In the genomic region with DNA sequence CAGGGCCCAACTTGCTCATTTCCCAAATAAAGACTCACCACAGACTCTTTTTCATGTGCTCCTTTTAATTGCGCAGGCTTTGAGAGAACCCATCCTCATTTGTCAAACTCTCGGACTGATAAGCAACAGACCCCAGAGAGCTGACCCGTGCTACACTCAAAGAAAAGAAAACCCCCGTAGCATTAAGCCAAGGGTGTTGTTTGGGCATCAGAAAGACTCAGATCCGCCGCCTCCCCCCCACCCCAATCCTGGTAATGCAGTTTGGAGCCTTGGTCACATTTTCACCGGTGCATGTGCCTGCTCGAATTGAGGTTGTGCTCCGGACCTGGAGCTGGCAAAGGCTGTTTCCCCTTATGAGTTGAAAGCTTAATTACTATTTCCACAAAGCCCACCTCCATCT, we compare ENCODE assay signal across 10 mouse cellular contexts. TPM values are rescaled to one million over a fixed set of nuclear protein-coding genes. Genes with fewer than 3 reads are reported as not detected.
DNase-seq lines count a peak whose midpoint lies in the region; ATAC-seq and TF ChIP-seq lines count a peak whose summit lies in the region.
"Had no signal": no experiment of that assay in that cellular context is flagged by ENCODE, and none has a peak within 500 bp of the region (broad histone marks: within the 10 kb centered on the region; RNA-seq: fewer than 3 reads in every experiment).

Gene Matn4, minus strand, starts transcription at position 101 of the 400 bp plus-strand sequence.

- 29% methylated on average over 9 of the region's 9 CpGs for WGBS in intestine, postnatal 0 days
- WGBS in midbrain, embryonic 15.5 days: 8% methylated on average over 9 of the region's 9 CpGs

- no peak for DNase-seq in layer of hippocampus, adult 18-20 months (ENCODE audit: low spot score in 2 of 2)
- DNase-seq in layer of hippocampus, adult 9-10 months (ENCODE audit: low spot score): no peak
- DNase-seq in T-cell, adult 2 months (ENCODE audit: low spot score): no peak
- no peak for DNase-seq in testis, postnatal 10 days (ENCODE audit: low spot score)

- TF ChIP-seq CTCF in embryonic fibroblast, embryonic 13.5 days (IDR thresholded peaks at IDR 0.05; ENCODE audit: borderline replicate concordance, insufficient read depth, low read length): no peak
- TF ChIP-seq CTCF in intestine, postnatal 0 days (IDR thresholded peaks at IDR 0.05; ENCODE audit: low read depth): no peak

- peak within 1 kb of the TSS; percentile 26; the same call in 1 of the 2 replicates for H3K9ac ChIP-seq in intestine, postnatal 0 days (ENCODE audit: low read depth, low read length)
- peak within 1 kb of the TSS; percentile 24; the same call in 1 of the 2 replicates for H3K9ac ChIP-seq in midbrain, embryonic 15.5 days

- H3K27me3 ChIP-seq in intestine, postnatal 0 days (replicated peaks; ENCODE audit: control insufficient read depth, insufficient read depth, low read length): peaks cover 71% of the 10 kb centered on the region
- H3K27me3 ChIP-seq in midbrain, embryonic 15.5 days (replicated peaks): peaks cover 97% of the 10 kb centered on the region
- H3K27me3 ChIP-seq: Patski had no signal

- no peaks in the 10 kb centered on the region for H3K36me3 ChIP-seq in intestine, postnatal 0 days (ENCODE audit: control insufficient read depth, insufficient read depth)
- no peaks in the 10 kb centered on the region for H3K36me3 ChIP-seq in midbrain, embryonic 15.5 days (replicated peaks)

- 0 out of 2 replicates have a peak, but pooled peaks cover 2% of the 10 kb centered on the region for H3K4me1 ChIP-seq in embryonic fibroblast, embryonic 13.5 days (ENCODE audit: control insufficient read depth, insufficient read depth, low read length)
- H3K4me1 ChIP-seq in intestine, postnatal 0 days (replicated peaks; ENCODE audit: control insufficient read depth, insufficient read depth, low read length): peaks cover 4% of the 10 kb centered on the region; the same call in 1 of the 2 replicates
- H3K4me1 ChIP-seq in midbrain, embryonic 15.5 days: peaks cover 19% of the 10 kb centered on the region; the same call in 1 of the 2 replicates

- H3K27ac ChIP-seq in embryonic fibroblast, embryonic 13.5 days (ENCODE audit: insufficient read depth, low read length): no peak within 1 kb of the TSS
- H3K27ac ChIP-seq in intestine, postnatal 0 days (ENCODE audit: low read depth, low read length): 0 out of 2 replicates have a peak within 1 kb of the TSS, but pooled peaks have one; percentile 28
- H3K27ac ChIP-seq in midbrain, embryonic 15.5 days: no peak within 1 kb of the TSS

- H3K4me2 ChIP-seq in intestine, postnatal 0 days (replicated peaks; ENCODE audit: low read depth): peak within 1 kb of the TSS; percentile 66
- H3K4me2 ChIP-seq in midbrain, embryonic 15.5 days: peak within 1 kb of the TSS; percentile 51

- no peaks in the 10 kb centered on the region for H3K9me3 ChIP-seq in intestine, postnatal 0 days (ENCODE audit: control insufficient read depth)
- H3K9me3 ChIP-seq in midbrain, embryonic 15.5 days: no peaks in the 10 kb centered on the region

- no peak for ATAC-seq in intestine, postnatal 0 days
- ATAC-seq in midbrain, embryonic 15.5 days (replicated peaks): no peak
- no peak for ATAC-seq in megakaryocyte-erythroid progenitor cell, adult 5-6 weeks (replicated peaks; ENCODE audit: low FRiP score, low TSS enrichment, poor library complexity, severe bottlenecking)
- ATAC-seq: Patski had no signal

- TF ChIP-seq POLR2A in embryonic fibroblast, embryonic 13.5 days (IDR thresholded peaks at IDR 0.05; ENCODE audit: low read depth, low read length): no peak

- H3K4me3 ChIP-seq in embryonic fibroblast, embryonic 13.5 days (ENCODE audit: insufficient read depth, low read length): peak within 1 kb of the TSS; percentile 5; the same call in 1 of the 2 replicates
- peak within 1 kb of the TSS; percentile 36 for H3K4me3 ChIP-seq in intestine, postnatal 0 days (ENCODE audit: low read depth, low read length)
- H3K4me3 ChIP-seq in midbrain, embryonic 15.5 days: peak within 1 kb of the TSS; percentile 28

RNA-seq across cellular contexts. Expression of gene Matn4, which starts in this region (rescaled TPM):
- 10 to 100 TPM; 11.0 to 11.2 TPM for total RNA-seq in layer of hippocampus, adult 18-20 months (2021)
- 0.18 and 3.1 TPM in 2 replicates for polyA plus RNA-seq in embryonic fibroblast, embryonic 13.5 days (2011; ENCODE audit: insufficient read length, low read depth, missing spikeins)
- polyA plus RNA-seq in intestine, postnatal 0 days (2015; fragmentation: Nextera tagmentation; extraction: Ambion mirVana): 1.9 and 2.4 TPM in 2 replicates
- 0.65 and 0.89 TPM in 2 replicates for polyA plus RNA-seq in midbrain, embryonic 15.5 days (2015; fragmentation: Nextera tagmentation; extraction: Ambion mirVana)
- not detected in 2 replicates for total RNA-seq in megakaryocyte-erythroid progenitor cell, adult 5-6 weeks (2014; fragmentation: Nextera tagmentation)
- 0.09 TPM in 1 of 2 replicates, not detected in the other for total RNA-seq in megakaryocyte-erythroid progenitor cell, adult 5-6 weeks (2017)
- total RNA-seq: neutrophil, adult 5-6 weeks had no signal

Comparison
In these comparisons a context has a peak if more than half of its experiments do, and no peak if none do; other contexts are left out.
1. RNA of gene Matn4 (total RNA-seq): 11.0 to 11.2 TPM in layer of hippocampus, adult 18-20 months; 0.09 TPM in megakaryocyte-erythroid progenitor cell, adult 5-6 weeks; every median in the first group is over 10 times any median in the second.
2. Peak in every context shown above with its lines, with median percentiles within 50 percentile points of each other: H3K4me3 ChIP-seq.